Mouse (Mus musculus): Measurements from ENCODE around the gene Stau1. TPM values are rescaled to one million over a fixed set of nuclear protein-coding genes. Genes with fewer than 3 reads are reported as not detected.

Gene Stau1
- polyA plus RNA-seq, 1 experiment, result 65.4 TPM

DNA sequence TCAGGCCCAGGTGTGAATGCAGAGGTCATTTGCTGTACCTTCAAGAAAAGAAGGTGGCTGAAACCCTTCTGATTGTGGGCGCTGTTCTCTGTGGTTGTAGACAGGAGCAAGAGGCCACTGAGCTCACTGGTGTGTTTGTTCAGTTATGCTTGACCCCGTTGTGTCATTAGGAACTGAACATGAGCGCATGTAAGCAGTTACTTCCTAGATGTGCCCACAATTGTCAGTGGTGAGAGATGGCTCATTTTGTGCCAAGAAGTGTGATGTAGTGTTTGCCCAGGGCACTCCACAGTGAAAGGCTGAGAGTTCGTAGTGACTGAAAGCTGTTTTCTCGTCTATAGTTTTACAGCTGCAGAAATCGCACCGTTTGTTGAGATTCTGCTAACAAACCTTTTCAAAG is 60.5 kb downstream of the Stau1 start:
- Histone ChIP-seq H3K79me2 (ENCODE audit: control insufficient read depth, insufficient read depth) (no peaks in the 10 kb centered on the region), H3K4me2 (ENCODE audit: low read depth) (no peak overlapping the region), H3K36me3 (ENCODE audit: control insufficient read depth, insufficient read depth) (peaks cover 63% of the 10 kb centered on the region), H3K27me3 (ENCODE audit: control insufficient read depth, insufficient read depth, insufficient read length) (no peaks in the 10 kb centered on the region), H3K4me3 (no peak overlapping the region), H3ac (ENCODE audit: control insufficient read depth, insufficient read length) (no peak overlapping the region)
- TF ChIP-seq USF1 (IDR thresholded peaks at IDR 0.05; ENCODE audit: low read depth) (no peak), POLR2AphosphoS2 (IDR thresholded peaks at IDR 0.05; ENCODE audit: insufficient read length, low read depth) (no peak), TCF12 (IDR thresholded peaks at IDR 0.05; ENCODE audit: insufficient read depth, poor library complexity, severe bottlenecking) (no peak), SRF (IDR thresholded peaks at IDR 0.05; ENCODE audit: control insufficient read depth, insufficient read length, low read depth) (no peak), POLR2A (IDR thresholded peaks at IDR 0.05; ENCODE audit: insufficient read length, low read depth) (no peak), MYOD1 (IDR thresholded peaks at IDR 0.05; ENCODE audit: control insufficient read depth in 1 of 3, insufficient read length in 2 of 3, low read depth in 2 of 3) (no peak), CEBPB (IDR thresholded peaks at IDR 0.05; ENCODE audit: insufficient read depth, poor library complexity, severe bottlenecking) (no peak), REST (IDR thresholded peaks at IDR 0.05; ENCODE audit: insufficient read depth, insufficient read length) (no peak), E2F4 (IDR thresholded peaks at IDR 0.05; ENCODE audit: insufficient read depth) (no peak), MYOG (IDR thresholded peaks at IDR 0.05; ENCODE audit: control insufficient read depth in 1 of 3, insufficient read depth in 1 of 3, insufficient read length in 2 of 3, low read depth in 2 of 3) (no peak), TCF3 (IDR thresholded peaks at IDR 0.05; ENCODE audit: insufficient read length, low read depth) (no peak), MAX (IDR thresholded peaks at IDR 0.05; ENCODE audit: low read depth) (no peak)

- Histone ChIP-seq H3K4me3 (no peak overlapping the region), H3K36me3 (ENCODE audit: control insufficient read depth, insufficient read depth) (peaks cover 71% of the 10 kb centered on the region), H3K79me2 (ENCODE audit: control insufficient read depth, insufficient read depth) (no peaks in the 10 kb centered on the region), H3K4me2 (ENCODE audit: low read depth) (no peak overlapping the region), H3K27me3 (ENCODE audit: control insufficient read depth, insufficient read depth, insufficient read length) (no peaks in the 10 kb centered on the region), H3ac (ENCODE audit: control insufficient read depth, insufficient read length) (no peak overlapping the region)
- TF ChIP-seq MYOD1 (IDR thresholded peaks at IDR 0.05; ENCODE audit: control insufficient read depth in 1 of 3, insufficient read length in 2 of 3, low read depth in 2 of 3) (no peak), E2F4 (IDR thresholded peaks at IDR 0.05; ENCODE audit: insufficient read depth) (no peak), POLR2A (IDR thresholded peaks at IDR 0.05; ENCODE audit: insufficient read length, low read depth) (no peak), REST (IDR thresholded peaks at IDR 0.05; ENCODE audit: insufficient read depth, insufficient read length) (no peak), SRF (IDR thresholded peaks at IDR 0.05; ENCODE audit: control insufficient read depth, insufficient read length, low read depth) (no peak), POLR2AphosphoS2 (IDR thresholded peaks at IDR 0.05; ENCODE audit: insufficient read length, low read depth) (no peak)
These were observed 61.7 kb downstream of the Stau1 start for GRCm38 (mm10) chr2:166934416-166934815.

DNA sequence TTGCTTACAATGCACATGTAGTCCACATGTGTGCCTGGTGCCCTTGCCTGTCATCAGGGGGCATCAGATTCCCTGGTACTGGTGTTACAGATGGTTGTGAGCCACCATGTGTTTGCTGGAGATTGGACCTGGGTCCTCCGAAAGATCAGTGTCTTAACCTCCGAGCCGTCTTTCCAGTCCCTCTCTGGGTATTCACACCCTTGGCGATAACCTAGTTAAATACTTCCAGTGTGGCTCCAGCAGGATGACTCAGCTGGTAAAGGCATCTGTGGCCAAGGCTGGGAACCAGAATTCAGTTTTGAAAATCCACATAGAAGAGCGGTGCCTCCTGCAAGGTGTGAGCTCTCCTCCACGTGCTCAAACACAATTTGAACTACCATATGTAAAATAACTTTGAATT is 62.2 kb downstream of the Stau1 start:
- TF ChIP-seq E2F4 (IDR thresholded peaks at IDR 0.05; ENCODE audit: insufficient read depth) (no peak), MYOG (IDR thresholded peaks at IDR 0.05; ENCODE audit: control insufficient read depth in 1 of 3, insufficient read depth in 1 of 3, insufficient read length in 2 of 3, low read depth in 2 of 3) (no peak), TCF3 (IDR thresholded peaks at IDR 0.05; ENCODE audit: insufficient read length, low read depth) (no peak), USF1 (IDR thresholded peaks at IDR 0.05; ENCODE audit: low read depth) (no peak), POLR2A (IDR thresholded peaks at IDR 0.05; ENCODE audit: insufficient read length, low read depth) (no peak), CEBPB (IDR thresholded peaks at IDR 0.05; ENCODE audit: insufficient read depth, poor library complexity, severe bottlenecking) (no peak), MAX (IDR thresholded peaks at IDR 0.05; ENCODE audit: low read depth) (no peak), POLR2AphosphoS2 (IDR thresholded peaks at IDR 0.05; ENCODE audit: insufficient read length, low read depth) (no peak), SRF (IDR thresholded peaks at IDR 0.05; ENCODE audit: control insufficient read depth, insufficient read length, low read depth) (no peak), TCF12 (IDR thresholded peaks at IDR 0.05; ENCODE audit: insufficient read depth, poor library complexity, severe bottlenecking) (no peak), REST (IDR thresholded peaks at IDR 0.05; ENCODE audit: insufficient read depth, insufficient read length) (no peak), MYOD1 (IDR thresholded peaks at IDR 0.05; ENCODE audit: control insufficient read depth in 1 of 3, insufficient read length in 2 of 3, low read depth in 2 of 3) (no peak)

DNA sequence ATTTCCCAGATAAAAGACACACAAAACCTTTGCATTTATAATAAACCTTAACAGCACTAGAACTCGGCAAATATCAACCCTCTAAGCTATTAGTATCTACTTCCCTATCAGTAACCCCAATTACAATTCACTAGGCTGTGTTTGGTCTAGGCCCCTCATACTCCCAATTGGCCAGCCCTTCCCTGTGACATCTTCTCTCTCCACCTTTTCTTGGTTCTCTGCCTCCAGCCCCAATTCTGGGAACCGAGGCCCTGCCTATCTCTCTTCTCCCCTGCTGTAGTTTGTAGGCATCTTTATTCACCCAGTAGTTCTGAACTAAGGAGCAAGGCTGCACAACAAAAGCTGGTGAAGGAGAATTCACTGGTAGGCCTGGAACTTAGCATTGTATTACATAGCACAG is 72.1 kb downstream of the Stau1 start:
- Histone ChIP-seq H3K79me2 (ENCODE audit: control insufficient read depth, insufficient read depth) (peaks cover 13% of the 10 kb centered on the region), H3K4me2 (ENCODE audit: low read depth) (no peak overlapping the region), H3K4me3 (no peak overlapping the region), H3K36me3 (ENCODE audit: control insufficient read depth, insufficient read depth) (peaks cover 70% of the 10 kb centered on the region), H3K27me3 (ENCODE audit: control insufficient read depth, insufficient read depth, insufficient read length) (no peaks in the 10 kb centered on the region), H3ac (ENCODE audit: control insufficient read depth, insufficient read length) (no peak overlapping the region)
- TF ChIP-seq TCF12 (IDR thresholded peaks at IDR 0.05; ENCODE audit: insufficient read depth, poor library complexity, severe bottlenecking) (no peak), CEBPB (IDR thresholded peaks at IDR 0.05; ENCODE audit: insufficient read depth, poor library complexity, severe bottlenecking) (no peak), MYOG (IDR thresholded peaks at IDR 0.05; ENCODE audit: control insufficient read depth in 1 of 3, insufficient read depth in 1 of 3, insufficient read length in 2 of 3, low read depth in 2 of 3) (no peak), POLR2AphosphoS2 (IDR thresholded peaks at IDR 0.05; ENCODE audit: insufficient read length, low read depth) (no peak), SRF (IDR thresholded peaks at IDR 0.05; ENCODE audit: control insufficient read depth, insufficient read length, low read depth) (no peak), MAX (IDR thresholded peaks at IDR 0.05; ENCODE audit: low read depth) (no peak), TCF3 (IDR thresholded peaks at IDR 0.05; ENCODE audit: insufficient read length, low read depth) (no peak), MYOD1 (IDR thresholded peaks at IDR 0.05; ENCODE audit: control insufficient read depth in 1 of 3, insufficient read length in 2 of 3, low read depth in 2 of 3) (no peak), USF1 (IDR thresholded peaks at IDR 0.05; ENCODE audit: low read depth) (no peak), POLR2A (IDR thresholded peaks at IDR 0.05; ENCODE audit: insufficient read length, low read depth) (no peak), E2F4 (IDR thresholded peaks at IDR 0.05; ENCODE audit: insufficient read depth) (no peak), REST (IDR thresholded peaks at IDR 0.05; ENCODE audit: insufficient read depth, insufficient read length) (no peak)

More for the DNA sequence above, 62.2 kb downstream of the Stau1 start:
- H3K4me3 ChIP-seq, result no peak overlapping the region
- no peak overlapping the region for H3K4me2 ChIP-seq (ENCODE audit: low read depth)
- no peaks in the 10 kb centered on the region for H3K79me2 ChIP-seq (ENCODE audit: control insufficient read depth, insufficient read depth)
- H3K27me3 ChIP-seq (ENCODE audit: control insufficient read depth, insufficient read depth, insufficient read length), result no peaks in the 10 kb centered on the region
- H3ac ChIP-seq (ENCODE audit: control insufficient read depth, insufficient read length), result no peak overlapping the region
- peaks cover 71% of the 10 kb centered on the region for H3K36me3 ChIP-seq (ENCODE audit: control insufficient read depth, insufficient read depth)

Data from myocyte (in vitro differentiated cells).